Mouse (Mus musculus) forebrain, embryonic 10.5 days (tissue): ENCODE measurements at regions not wholly inside any gene's neighbourhood (a gene's known extent, or its start where the extent isn't known, plus 50 kb on each side); places are given as distances from the start of the nearest gene placed in this dataset.
A peak's percentile ranks its signal among the peaks of the same experiment; 100 is the strongest.

ENCODE experiments used
- DNase-seq: peaks from one replicate; pipeline ENCODE4 v3.0.0-alpha.2; 2017; ENCODE audit warnings: low spot score; ENCODE audit errors: extremely low spot score
- H3K27ac ChIP-seq: fragments of 300-500 bp; sonication (generic); 2 replicates; pipeline ENCODE4 v1.5.1; 2016; ENCODE audit warnings: mild to moderate bottlenecking
- H3K27me3 ChIP-seq: fragments of 300-500 bp; sonication (generic); 2 replicates; pipeline ENCODE4 v1.6.1; 2016; ENCODE audit warnings: mild to moderate bottlenecking; ENCODE audit not compliant: poor library complexity, severe bottlenecking
- H3K36me3 ChIP-seq: fragments of 300-500 bp; sonication (generic); replicated peaks from 2 replicates; pipeline ENCODE4 v1.6.1; 2016; ENCODE audit warnings: mild to moderate bottlenecking, moderate library complexity
- H3K4me1 ChIP-seq: fragments of 300-500 bp; sonication (generic); 2 replicates; pipeline ENCODE4 v1.6.1; 2016
- H3K4me3 ChIP-seq: fragments of 300-500 bp; sonication (generic); 2 replicates; pipeline ENCODE4 v1.5.1; 2016; ENCODE audit warnings: mild to moderate bottlenecking, moderate library complexity
- H3K9me3 ChIP-seq: fragments of 300-500 bp; sonication (generic); 2 replicates; pipeline ENCODE4 v1.6.1; 2016; ENCODE audit warnings: mild to moderate bottlenecking, moderate library complexity
- WGBS: fragments of 180-500 bp; shearing (Covaris S2); methylation state at CpG from one replicate; pipeline ENCODE4 v1.1.7; 2016; 5-methylcytosine and 5-hydroxymethylcytosine counted together

DNA sequence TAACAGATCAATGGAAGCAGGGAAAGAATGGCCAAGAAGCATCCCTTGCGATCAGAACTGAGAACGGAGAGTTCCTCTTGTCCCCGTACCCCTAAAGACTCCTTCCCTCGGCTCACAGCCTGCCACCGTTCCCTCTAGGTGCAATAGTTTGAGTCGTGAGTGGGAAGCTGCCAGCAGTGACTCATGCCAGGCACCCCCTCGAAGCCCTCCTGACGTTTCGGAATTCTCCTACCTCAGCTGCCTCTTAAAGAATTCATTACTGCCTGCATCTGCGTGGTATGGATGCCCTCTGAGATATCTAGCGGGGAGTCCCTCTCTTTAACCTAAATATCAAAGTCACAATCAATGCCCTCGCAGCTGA lies 92.2 kb upstream of the Spon1 start:
- H3K9me3 ChIP-seq: no peaks in the 10 kb centered on the region
- no peak overlapping the region for H3K4me3 ChIP-seq
- WGBS: 80% methylated on average over 12 of the region's 12 CpGs
- peak overlapping the region; percentile 67 for H3K27ac ChIP-seq
- DNase-seq: no peak
- peaks cover 9% of the 10 kb centered on the region; the same call in 1 of the 2 replicates for H3K27me3 ChIP-seq
- peaks cover 17% of the 10 kb centered on the region for H3K4me1 ChIP-seq
- no peaks in the 10 kb centered on the region for H3K36me3 ChIP-seq

DNA sequence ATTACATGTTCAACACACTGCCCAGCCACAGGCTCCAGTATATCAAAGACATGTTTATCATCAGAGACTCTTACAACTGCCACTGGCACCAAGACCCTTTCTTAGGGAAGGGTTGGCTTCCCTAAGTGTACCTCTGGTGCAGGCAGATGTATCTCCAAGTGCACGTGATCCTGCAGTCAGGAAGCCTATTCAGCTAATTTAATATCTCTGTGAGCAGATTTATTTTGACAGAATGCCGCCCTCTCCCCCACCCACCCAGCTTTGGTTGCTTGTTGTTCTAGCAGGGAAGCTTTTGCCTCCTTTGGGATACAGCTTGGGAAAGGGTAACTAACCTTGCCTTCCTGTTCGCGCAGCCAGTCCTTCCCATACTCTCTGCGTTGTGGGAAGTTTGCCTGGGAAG lies 83.5 kb upstream of the Spon1 start:
- 84% methylated on average over 5 of the region's 5 CpGs for WGBS
- H3K9me3 ChIP-seq: no peaks in the 10 kb centered on the region

DNA sequence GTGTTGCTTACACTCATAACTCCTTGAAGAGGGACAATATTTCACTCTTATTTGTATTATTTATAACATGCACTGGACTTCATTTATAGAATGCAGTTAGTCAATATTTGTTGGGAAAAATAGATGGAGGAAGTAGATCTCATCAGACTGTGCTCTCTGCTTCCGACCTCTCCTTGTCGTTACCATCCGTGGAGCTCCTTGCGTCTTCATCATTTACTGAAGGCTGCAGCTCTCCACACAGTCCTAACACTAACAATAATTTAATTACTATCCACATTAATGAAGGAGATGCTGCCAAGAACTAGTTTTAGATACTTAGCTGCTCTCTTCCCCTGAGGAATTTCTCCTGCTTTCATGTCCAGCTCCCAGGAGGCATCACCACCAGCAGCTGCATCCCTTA lies 80.4 kb upstream of the Spon1 start:
- WGBS: 87% methylated on average over 4 of the region's 4 CpGs
- Histone ChIP-seq H3K27ac (no peak overlapping the region), H3K4me1 (peaks cover 22% of the 10 kb centered on the region), H3K36me3 (no peaks in the 10 kb centered on the region), H3K27me3 (no peaks in the 10 kb centered on the region), H3K9me3 (no peaks in the 10 kb centered on the region), H3K4me3 (no peak overlapping the region)
- DNase-seq: no peak

More for the DNA sequence above, 83.5 kb upstream of the Spon1 start:
- Histone ChIP-seq H3K4me3 (no peak overlapping the region), H3K27ac (no peak overlapping the region), H3K4me1 (peaks cover 14% of the 10 kb centered on the region), H3K36me3 (no peaks in the 10 kb centered on the region), H3K27me3 (no peaks in the 10 kb centered on the region)
- no peak for DNase-seq

DNA sequence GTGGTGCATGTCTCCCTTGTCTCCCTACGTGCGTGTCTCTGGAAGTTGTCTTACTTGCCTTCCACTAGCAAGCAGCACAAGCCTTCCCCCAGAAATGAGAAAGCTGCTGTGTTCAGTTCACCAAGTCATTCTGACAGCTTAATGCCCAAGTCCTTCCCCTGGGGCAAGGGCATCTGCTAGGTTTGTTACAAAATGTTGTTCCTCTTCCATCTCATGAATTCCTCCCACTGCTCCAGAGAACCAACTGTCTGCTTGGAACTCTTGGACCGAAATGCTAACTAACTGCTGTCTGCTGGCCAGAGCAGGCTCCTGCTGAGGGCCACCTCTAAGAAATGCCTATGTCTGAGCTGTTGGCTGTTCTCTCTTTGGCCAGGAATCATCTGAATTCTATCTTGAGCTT lies 79.3 kb upstream of the Spon1 start:
- no peaks in the 10 kb centered on the region for H3K9me3 ChIP-seq
- no peaks in the 10 kb centered on the region for H3K27me3 ChIP-seq
- DNase-seq: no peak
- H3K27ac ChIP-seq: no peak overlapping the region
- H3K36me3 ChIP-seq: no peaks in the 10 kb centered on the region
- 82% methylated on average over 3 of the region's 3 CpGs for WGBS
- peaks cover 12% of the 10 kb centered on the region; the same call in 1 of the 2 replicates for H3K4me1 ChIP-seq
- H3K4me3 ChIP-seq: no peak overlapping the region

DNA sequence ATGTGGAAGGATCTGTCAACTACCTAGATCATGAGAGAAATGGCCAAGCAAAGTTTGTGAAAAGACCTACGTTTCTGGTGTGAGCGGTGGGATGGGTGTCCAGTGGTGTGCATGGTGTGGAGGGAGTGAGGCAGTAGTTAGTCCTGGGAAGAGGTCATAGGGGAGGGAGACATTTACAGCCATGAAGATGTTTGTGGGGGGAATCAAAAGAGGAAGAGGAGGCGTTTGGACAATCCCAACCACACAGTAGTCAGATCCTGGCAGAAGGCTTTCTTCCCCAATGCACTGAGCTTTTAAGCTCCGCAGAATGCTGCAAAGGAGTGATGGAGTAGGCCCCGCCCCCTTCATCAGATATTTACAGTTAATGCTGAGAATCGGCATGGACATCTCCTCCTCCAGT lies 78.2 kb upstream of the Spon1 start:
- Histone ChIP-seq H3K36me3 (no peaks in the 10 kb centered on the region), H3K9me3 (no peaks in the 10 kb centered on the region), H3K4me3 (no peak overlapping the region), H3K27me3 (no peaks in the 10 kb centered on the region), H3K27ac (no peak overlapping the region), H3K4me1 (peaks cover 12% of the 10 kb centered on the region; the same call in 1 of the 2 replicates)
- DNase-seq: no peak
- WGBS: 87% methylated on average over 6 of the region's 6 CpGs

DNA sequence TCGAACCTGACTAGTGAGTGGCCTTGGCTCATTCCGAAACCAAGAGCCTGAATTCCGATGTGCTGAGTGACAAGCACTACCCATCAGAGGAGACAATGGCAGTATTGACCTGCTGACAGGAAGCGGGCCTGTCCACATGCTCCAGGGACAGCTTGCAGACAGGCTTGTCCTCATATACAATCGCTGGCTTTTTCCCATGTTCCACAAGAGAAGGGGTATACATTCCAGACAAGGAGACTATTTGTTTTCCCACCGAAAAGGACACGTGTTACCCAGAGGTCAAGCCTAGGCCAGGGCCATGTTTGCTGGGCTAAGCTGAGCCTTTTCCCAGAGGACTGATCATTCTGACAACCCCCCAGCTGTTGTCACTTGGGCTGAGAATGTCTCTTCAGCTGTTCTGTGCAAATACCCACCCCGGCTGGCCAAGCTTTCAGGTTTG lies 77.5 kb upstream of the Spon1 start:
- no peak for DNase-seq
- no peak overlapping the region for H3K27ac ChIP-seq
- no peak overlapping the region for H3K4me3 ChIP-seq
- H3K4me1 ChIP-seq: peaks cover 13% of the 10 kb centered on the region
- WGBS: 69% methylated on average over 8 of the region's 8 CpGs
- no peaks in the 10 kb centered on the region for H3K27me3 ChIP-seq
- H3K36me3 ChIP-seq: no peaks in the 10 kb centered on the region
- H3K9me3 ChIP-seq: no peaks in the 10 kb centered on the region

DNA sequence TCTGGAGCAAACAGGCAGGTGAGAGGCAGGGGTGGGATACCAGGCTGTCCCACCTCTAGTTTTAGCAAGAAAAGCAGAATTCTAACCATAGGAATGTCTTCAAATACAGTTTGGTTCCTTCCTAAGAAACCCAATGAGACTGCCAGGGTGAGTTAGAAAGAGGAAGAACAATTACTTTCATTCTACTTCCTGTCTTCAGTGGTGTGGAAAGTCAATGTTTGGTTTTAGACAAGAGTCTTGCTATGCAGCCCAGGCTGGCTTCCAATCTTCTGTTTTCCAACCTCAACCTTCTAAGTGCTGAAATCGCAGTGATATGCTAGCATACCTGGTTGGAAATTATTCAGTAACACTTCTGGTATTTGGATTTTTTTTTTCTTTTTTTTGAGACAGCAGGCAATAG lies 77.1 kb upstream of the Spon1 start:
- no peaks in the 10 kb centered on the region for H3K9me3 ChIP-seq
- peaks cover 18% of the 10 kb centered on the region for H3K4me1 ChIP-seq
- H3K27ac ChIP-seq: no peak overlapping the region
- no peaks in the 10 kb centered on the region for H3K27me3 ChIP-seq
- H3K36me3 ChIP-seq: no peaks in the 10 kb centered on the region
- DNase-seq: no peak
- WGBS: 81% methylated on average over 1 of the region's 1 CpGs
- H3K4me3 ChIP-seq: no peak overlapping the region

DNA sequence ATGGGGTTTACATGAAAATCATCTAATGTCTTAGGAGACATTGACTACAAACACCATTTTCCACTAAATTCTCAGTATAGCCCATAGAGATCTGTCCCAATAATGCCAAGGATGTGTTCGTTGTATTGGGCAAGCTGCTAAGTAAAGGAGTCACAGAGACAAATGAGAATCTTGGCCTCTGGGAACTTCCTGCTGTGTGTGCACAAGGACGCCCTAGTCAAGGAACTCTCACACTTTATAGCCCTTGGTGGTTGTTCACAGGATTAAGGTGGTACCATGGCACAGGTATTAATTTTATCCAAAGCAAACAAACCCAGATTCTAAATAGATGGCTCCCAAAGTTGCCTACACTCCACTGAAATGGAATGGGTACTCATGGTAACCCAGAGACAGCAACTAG lies 76.7 kb upstream of the Spon1 start:
- DNase-seq: no peak
- H3K9me3 ChIP-seq: no peaks in the 10 kb centered on the region
- 80% methylated on average over 2 of the region's 2 CpGs for WGBS
- no peaks in the 10 kb centered on the region for H3K27me3 ChIP-seq
- peaks cover 22% of the 10 kb centered on the region for H3K4me1 ChIP-seq
- H3K36me3 ChIP-seq: no peaks in the 10 kb centered on the region
- no peak overlapping the region for H3K4me3 ChIP-seq
- H3K27ac ChIP-seq: no peak overlapping the region

DNA sequence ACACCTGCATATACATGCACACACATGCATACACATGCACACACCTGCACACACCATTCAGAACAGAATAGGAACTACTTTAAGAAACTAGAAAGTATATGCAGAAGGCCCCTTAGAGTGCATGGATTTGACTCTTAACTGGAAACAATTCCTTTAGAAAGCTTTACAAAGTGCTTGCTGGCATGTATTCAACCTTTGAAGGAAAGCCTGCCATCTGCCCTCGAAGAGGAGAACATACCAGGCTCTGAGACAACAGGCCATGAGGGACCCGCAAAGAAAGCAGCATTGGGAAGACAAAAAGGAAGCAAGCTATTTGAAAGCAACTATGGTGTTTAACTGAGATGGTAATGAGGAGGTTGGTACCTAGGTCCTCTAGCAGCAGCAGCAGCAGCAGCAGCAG lies 74.0 kb upstream of the Spon1 start:
- no peaks in the 10 kb centered on the region for H3K27me3 ChIP-seq
- peaks cover 30% of the 10 kb centered on the region for H3K4me1 ChIP-seq
- no peak for DNase-seq
- H3K36me3 ChIP-seq: no peaks in the 10 kb centered on the region
- H3K9me3 ChIP-seq: no peaks in the 10 kb centered on the region
- no peak overlapping the region for H3K27ac ChIP-seq
- no peak overlapping the region for H3K4me3 ChIP-seq
- 83% methylated on average over 2 of the region's 2 CpGs for WGBS

DNA sequence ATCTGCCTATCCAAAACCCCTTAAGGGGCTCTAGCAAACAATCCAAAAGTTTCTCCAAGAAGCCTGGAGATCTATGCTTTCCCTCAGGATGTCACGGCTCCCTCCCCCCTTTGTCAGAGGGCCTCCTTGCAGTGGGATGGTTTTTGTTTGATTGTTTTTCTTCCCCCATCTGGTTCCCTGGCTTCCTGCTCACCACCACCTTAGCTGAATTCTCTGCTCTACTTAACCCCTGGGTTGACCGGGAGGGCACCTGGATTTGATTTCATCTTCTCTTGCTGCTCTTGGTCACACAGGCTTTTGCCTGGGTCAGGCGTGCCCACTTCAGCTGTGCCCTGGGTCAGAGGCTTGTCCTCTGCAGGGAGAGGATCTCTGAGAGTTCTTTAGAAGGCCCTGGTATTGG lies 72.3 kb upstream of the Spon1 start:
- no peaks in the 10 kb centered on the region for H3K27me3 ChIP-seq
- no peaks in the 10 kb centered on the region for H3K9me3 ChIP-seq
- no peak for DNase-seq
- H3K36me3 ChIP-seq: no peaks in the 10 kb centered on the region
- peak overlapping the region; percentile 40; the same call in 1 of the 2 replicates for H3K27ac ChIP-seq
- 46% methylated on average over 3 of the region's 3 CpGs for WGBS
- no peak overlapping the region for H3K4me3 ChIP-seq
- H3K4me1 ChIP-seq: peaks cover 19% of the 10 kb centered on the region

DNA sequence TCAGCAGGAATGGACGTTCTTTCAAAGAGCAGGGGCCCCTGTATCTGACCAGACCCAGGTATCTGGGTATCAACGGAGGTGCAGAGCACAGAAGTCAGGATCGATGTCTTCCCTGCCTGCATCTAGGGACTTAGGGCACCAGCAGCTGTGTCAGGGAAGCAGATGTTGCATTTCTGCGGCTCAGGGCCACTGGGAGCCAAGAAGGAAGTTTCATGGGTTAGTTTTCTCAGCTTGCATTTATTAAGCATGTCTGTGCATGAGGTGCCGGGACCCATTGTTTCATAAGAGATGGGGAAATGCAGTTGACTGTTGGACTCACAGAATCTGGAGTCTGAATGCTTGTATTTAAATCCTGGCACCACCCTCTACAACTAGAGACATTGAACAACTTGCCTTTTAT lies 71.3 kb upstream of the Spon1 start:
- DNase-seq: no peak
- Histone ChIP-seq H3K9me3 (no peaks in the 10 kb centered on the region), H3K27me3 (no peaks in the 10 kb centered on the region), H3K4me3 (no peak overlapping the region), H3K4me1 (peaks cover 18% of the 10 kb centered on the region), H3K27ac (peak overlapping the region; percentile 40; the same call in 1 of the 2 replicates), H3K36me3 (no peaks in the 10 kb centered on the region)
- 63% methylated on average over 5 of the region's 5 CpGs for WGBS

DNA sequence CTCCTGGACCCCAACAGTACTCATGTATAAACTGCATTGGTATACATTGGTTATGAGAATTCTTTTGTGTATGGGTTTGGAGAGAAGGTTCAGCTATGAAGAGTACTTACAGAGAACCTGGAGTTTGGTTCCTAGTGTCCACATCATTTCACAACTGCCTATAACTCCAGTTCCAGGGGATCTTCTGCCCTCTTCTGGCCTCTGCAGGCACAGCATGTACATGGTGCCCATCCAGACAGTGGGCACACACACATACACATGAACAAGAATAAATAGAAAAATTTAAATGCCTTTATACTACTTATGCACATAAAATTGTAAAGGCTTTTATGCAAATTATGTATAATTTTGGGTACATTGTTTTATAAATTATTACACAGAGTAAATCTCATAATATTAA lies 59.9 kb upstream of the Spon1 start:
- H3K27ac ChIP-seq: no peak overlapping the region
- no peak overlapping the region for H3K4me3 ChIP-seq

DNA sequence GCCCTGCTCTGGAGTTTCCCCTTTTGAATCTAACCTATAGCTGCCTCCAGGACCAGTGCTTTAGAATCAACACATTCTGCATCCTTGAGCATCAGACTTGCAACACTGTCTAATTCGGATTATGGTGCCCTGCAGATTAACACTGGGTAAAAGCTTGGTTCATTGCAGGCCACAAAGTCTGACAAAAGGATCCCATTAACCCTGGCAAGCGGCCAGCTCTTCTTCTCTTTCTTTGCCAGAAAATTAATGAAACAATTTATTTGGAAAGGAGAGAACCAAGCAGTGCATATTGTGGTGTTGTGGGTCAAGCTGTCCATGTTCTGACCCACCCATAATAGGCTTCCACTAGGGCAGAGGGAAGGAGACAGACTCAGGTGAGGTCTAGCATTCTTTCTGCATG lies 58.2 kb upstream of the Spon1 start:
- H3K9me3 ChIP-seq: no peaks in the 10 kb centered on the region
- DNase-seq: no peak
- no peaks in the 10 kb centered on the region for H3K27me3 ChIP-seq
- H3K36me3 ChIP-seq: no peaks in the 10 kb centered on the region
- H3K27ac ChIP-seq: no peak overlapping the region
- 82% methylated on average over 2 of the region's 2 CpGs for WGBS
- H3K4me3 ChIP-seq: no peak overlapping the region
- H3K4me1 ChIP-seq: peaks cover 13% of the 10 kb centered on the region

More for the DNA sequence above, 59.9 kb upstream of the Spon1 start:
- Histone ChIP-seq H3K27me3 (no peaks in the 10 kb centered on the region), H3K9me3 (no peaks in the 10 kb centered on the region), H3K4me1 (peaks cover 6% of the 10 kb centered on the region; the same call in 1 of the 2 replicates), H3K36me3 (no peaks in the 10 kb centered on the region)
- DNase-seq: no peak

DNA sequence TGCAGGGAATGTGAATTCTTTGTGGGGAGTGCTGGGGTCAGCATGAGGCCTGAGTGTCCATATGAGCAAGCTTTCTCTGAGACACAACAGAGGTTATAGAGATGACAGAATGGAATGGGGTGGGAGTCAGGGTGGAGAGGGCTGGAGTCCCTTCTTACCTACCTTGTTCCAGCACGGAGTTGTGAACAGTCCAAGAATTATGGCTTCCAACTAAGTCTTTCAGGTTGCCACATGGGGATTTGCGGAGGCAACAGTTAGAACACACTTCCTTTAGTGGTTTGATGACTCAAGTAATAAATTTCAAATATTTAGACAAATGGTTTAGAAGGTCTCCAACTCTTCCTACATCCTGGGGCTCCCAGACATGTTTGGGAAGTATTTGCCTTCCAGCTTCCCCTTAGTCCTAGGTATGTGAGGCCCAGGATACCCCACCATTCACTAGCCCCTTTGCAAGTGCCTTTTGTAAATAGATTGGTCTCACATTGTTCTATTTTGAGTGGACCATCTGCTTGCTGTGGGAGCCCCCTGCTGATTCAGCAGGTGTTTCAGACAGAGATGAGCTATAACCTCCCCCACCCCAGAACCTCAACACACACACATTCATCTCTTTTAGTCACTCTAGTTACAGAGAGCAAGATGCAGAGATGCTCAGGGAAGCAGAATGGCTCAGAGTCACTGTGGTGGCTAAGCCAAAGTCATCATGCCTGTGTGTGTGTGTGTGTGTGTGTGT lies 55.1 kb upstream of the Spon1 start:
- no peaks in the 10 kb centered on the region for H3K27me3 ChIP-seq
- H3K4me1 ChIP-seq: peaks cover 15% of the 10 kb centered on the region
- 84% methylated on average over 2 of the region's 2 CpGs for WGBS
- H3K27ac ChIP-seq: 0 out of 2 replicates have a peak overlapping the region, but pooled peaks have one; percentile 25
- no peak overlapping the region for H3K4me3 ChIP-seq
- no peak for DNase-seq
- H3K36me3 ChIP-seq: no peaks in the 10 kb centered on the region
- H3K9me3 ChIP-seq: no peaks in the 10 kb centered on the region
